Mouse (Mus musculus) stomach, embryonic 16.5 days (tissue): ENCODE measurements at regions not wholly inside any gene's neighbourhood (a gene's known extent, or its start where the extent isn't known, plus 50 kb on each side); places are given as distances from the start of the nearest gene placed in this dataset.
"Not testable (repeated sequence)": the region's sequence is repeated elsewhere in the genome, so short reads cannot be mapped to it uniquely, and the experiment has no call there.

Experiments used
- ATAC-seq: fragments of 200-750 bp; cut with Nextera tagmentation; 2 replicates; pipeline ENCODE4 v1.8.0; 2017; ENCODE audit warnings: moderate number of reproducible peaks, moderate TSS enrichment; ENCODE audit not compliant: insufficient read depth, low FRiP score
- H3K27ac ChIP-seq: fragments of 300-500 bp; sonication (generic); 2 replicates; pipeline ENCODE4 v1.5.1; 2014; ENCODE audit warnings: low read length
- H3K27me3 ChIP-seq: fragments of 300-500 bp; sonication (generic); 2 replicates; pipeline ENCODE4 v1.6.1; 2014; ENCODE audit warnings: low read length, control low read depth, mixed read lengths; ENCODE audit not compliant: control insufficient read depth, insufficient read depth
- H3K36me3 ChIP-seq: fragments of 300-500 bp; sonication (generic); 2 replicates; pipeline ENCODE4 v1.6.1; 2014; ENCODE audit warnings: low read length; ENCODE audit not compliant: control insufficient read depth, insufficient read depth
- H3K4me1 ChIP-seq: fragments of 300-500 bp; sonication (generic); 2 replicates; pipeline ENCODE4 v1.6.1; 2014; ENCODE audit warnings: low read length, control low read depth, mixed read lengths; ENCODE audit not compliant: control insufficient read depth, insufficient read depth
- H3K4me2 ChIP-seq: fragments of 300-500 bp; sonication (generic); 2 replicates; pipeline ENCODE4 v1.6.1; 2014; ENCODE audit warnings: low read depth, low read length, mixed read lengths
- H3K4me3 ChIP-seq: fragments of 300-500 bp; sonication (generic); replicated peaks from 2 replicates; pipeline ENCODE4 v1.5.1; 2014; ENCODE audit warnings: mild to moderate bottlenecking, low read length
- H3K9ac ChIP-seq: fragments of 300-500 bp; sonication (generic); 2 replicates; pipeline ENCODE4 v1.6.1; 2014; ENCODE audit warnings: low read length
- H3K9me3 ChIP-seq: fragments of 300-500 bp; sonication (generic); replicated peaks from 2 replicates; pipeline ENCODE4 v1.6.1; 2016; ENCODE audit warnings: low read length, control low read depth; ENCODE audit not compliant: control insufficient read depth
- WGBS: fragments of 180-500 bp; shearing (Covaris S2); extraction: QIAGEN DNeasy Blood & Tissue Kit; methylation state at CpG from one replicate; pipeline ENCODE4 v1.1.7; 2014; 5-methylcytosine and 5-hydroxymethylcytosine counted together

- Histone ChIP-seq H3K4me2 (no peak overlapping the region), H3K9ac (no peak overlapping the region), H3K27me3 (no peaks in the 10 kb centered on the region), H3K9me3 (no peaks in the 10 kb centered on the region), H3K36me3 (no peaks in the 10 kb centered on the region), H3K4me1 (no peaks in the 10 kb centered on the region), H3K27ac (no peak overlapping the region), H3K4me3 (no peak overlapping the region)
- no peak for ATAC-seq
- 8% methylated on average over 9 of the region's 9 CpGs for WGBS
These were observed 166.1 kb downstream of the AI429214 start for GRCm38 (mm10) chr8:37159481-37159880.

DNA sequence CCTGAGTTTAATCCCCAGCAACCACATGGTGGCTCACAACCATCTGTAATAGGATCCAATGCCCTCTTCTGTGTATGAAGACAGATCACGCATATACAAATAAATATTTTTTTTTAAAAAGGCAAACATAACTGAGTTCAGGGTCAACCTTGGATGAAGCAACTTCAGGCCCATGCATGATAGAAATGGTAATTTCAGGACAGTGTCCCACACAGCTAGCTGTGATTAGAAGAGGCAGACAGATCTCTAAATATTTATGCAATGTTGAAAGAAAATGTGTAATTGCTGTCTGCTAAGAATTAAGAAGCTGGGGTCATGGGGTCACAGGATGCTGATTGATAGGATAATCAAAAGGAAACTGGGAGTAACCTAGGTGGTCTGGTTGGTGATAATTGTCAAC lies 203.5 kb downstream of the AI429214 start:
- 45% methylated on average over 1 of the region's 1 CpGs for WGBS
- Histone ChIP-seq H3K27ac (no peak overlapping the region), H3K4me1 (no peaks in the 10 kb centered on the region), H3K4me2 (no peak overlapping the region), H3K9me3 (no peaks in the 10 kb centered on the region), H3K27me3 (no peaks in the 10 kb centered on the region), H3K36me3 (no peaks in the 10 kb centered on the region), H3K9ac (no peak overlapping the region), H3K4me3 (no peak overlapping the region)
- no peak for ATAC-seq

- Histone ChIP-seq H3K9ac (no peak overlapping the region), H3K9me3 (no peaks in the 10 kb centered on the region), H3K27me3 (no peaks in the 10 kb centered on the region), H3K27ac (no peak overlapping the region), H3K4me1 (no peaks in the 10 kb centered on the region), H3K4me2 (no peak overlapping the region), H3K36me3 (no peaks in the 10 kb centered on the region), H3K4me3 (no peak overlapping the region)
- ATAC-seq, result no peak
- WGBS, result 56% methylated on average over 4 of the region's 4 CpGs
These were observed 222.5 kb downstream of the AI429214 start for GRCm38 (mm10) chr8:37215894-37216293.

DNA sequence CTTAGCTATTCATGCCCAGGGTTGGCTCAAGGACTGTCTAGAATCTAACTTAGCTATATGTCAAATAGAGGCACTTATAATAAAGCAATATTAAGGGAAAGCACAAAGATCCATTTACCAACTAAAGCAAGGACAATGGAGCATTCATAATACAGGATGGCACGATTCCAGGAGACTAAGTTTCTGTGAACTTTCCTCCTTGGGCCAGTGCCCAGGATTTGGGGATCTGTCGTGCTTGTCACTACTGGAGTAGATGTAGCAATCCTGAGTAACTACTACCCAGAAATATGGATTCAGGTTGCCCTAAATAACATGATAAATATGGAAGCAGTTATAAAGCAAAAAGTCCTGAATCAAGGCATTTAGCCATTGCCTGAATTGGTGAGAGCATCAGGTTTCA lies 233.7 kb downstream of the AI429214 start:
- ATAC-seq, result no peak
- H3K27me3 ChIP-seq, result no peaks in the 10 kb centered on the region
- H3K9ac ChIP-seq, result no peak overlapping the region
- no peak overlapping the region for H3K4me3 ChIP-seq
- no peak overlapping the region for H3K27ac ChIP-seq
- no peak overlapping the region for H3K4me2 ChIP-seq
- H3K9me3 ChIP-seq, result no peaks in the 10 kb centered on the region
- H3K4me1 ChIP-seq, result no peaks in the 10 kb centered on the region
- H3K36me3 ChIP-seq, result no peaks in the 10 kb centered on the region
- 60% methylated on average over 2 of the region's 2 CpGs for WGBS

DNA sequence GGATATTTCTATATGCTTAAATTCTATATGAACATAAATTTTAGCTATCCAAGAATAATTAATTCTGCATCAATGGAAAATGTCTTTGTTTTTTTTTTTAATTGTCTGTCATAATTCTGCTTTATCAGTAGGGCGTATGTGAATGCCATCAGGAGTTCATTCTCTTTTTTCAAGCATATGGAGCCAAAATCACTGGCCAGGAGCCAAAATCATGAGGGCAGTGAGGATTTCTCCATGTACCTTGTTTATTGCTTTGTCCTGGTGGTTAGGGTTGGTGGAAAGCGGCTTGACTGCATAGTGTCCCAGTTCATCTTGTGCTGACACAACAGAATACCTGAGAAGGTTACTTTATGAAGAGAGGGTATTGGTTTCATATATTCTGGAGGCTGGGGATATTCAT lies 243.9 kb downstream of the AI429214 start:
- H3K27ac ChIP-seq, result no peak overlapping the region
- WGBS, result 87% methylated on average over 2 of the region's 2 CpGs
- H3K4me3 ChIP-seq, result no peak overlapping the region
- H3K36me3 ChIP-seq, result no peaks in the 10 kb centered on the region
- H3K9me3 ChIP-seq, result no peaks in the 10 kb centered on the region
- H3K27me3 ChIP-seq, result no peaks in the 10 kb centered on the region
- no peak overlapping the region for H3K4me2 ChIP-seq
- H3K9ac ChIP-seq, result no peak overlapping the region
- no peaks in the 10 kb centered on the region for H3K4me1 ChIP-seq
- no peak for ATAC-seq

GRCm38 (mm10) chr8:37239354-37239753 lies 245.9 kb downstream of the AI429214 start:
- Histone ChIP-seq H3K36me3 (no peaks in the 10 kb centered on the region), H3K4me3 (no peak overlapping the region)

DNA sequence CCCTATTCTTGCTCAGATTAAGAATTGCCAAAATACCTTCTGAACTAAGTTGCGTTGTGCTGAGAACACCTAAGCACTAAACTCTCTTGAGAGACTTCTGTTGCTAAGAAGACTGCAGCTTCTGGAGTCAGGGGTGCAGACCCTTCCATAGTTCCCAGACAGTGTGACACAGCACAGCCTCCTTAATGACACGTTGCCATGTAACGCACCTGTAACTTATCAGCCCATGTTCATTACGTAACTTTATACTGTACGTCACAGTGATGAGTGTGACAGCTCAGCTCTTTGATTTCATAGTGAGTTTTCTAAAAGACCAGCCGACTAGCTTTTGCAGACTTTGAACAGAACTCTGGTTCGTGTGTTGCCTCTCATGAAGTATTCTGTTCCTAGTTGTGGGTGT lies 257.8 kb downstream of the AI429214 start:
- not testable (repeated sequence) for H3K27ac ChIP-seq, H3K9me3 ChIP-seq, H3K4me1 ChIP-seq, H3K36me3 ChIP-seq, H3K9ac ChIP-seq, H3K27me3 ChIP-seq, ATAC-seq, H3K4me3 ChIP-seq, H3K4me2 ChIP-seq
- WGBS, result 77% methylated on average over 7 of the region's 7 CpGs

More at GRCm38 (mm10) chr8:37239354-37239753, 245.9 kb downstream of the AI429214 start:
- Histone ChIP-seq H3K4me2 (no peak overlapping the region), H3K27me3 (no peaks in the 10 kb centered on the region), H3K9me3 (no peaks in the 10 kb centered on the region), H3K27ac (no peak overlapping the region), H3K4me1 (no peaks in the 10 kb centered on the region), H3K9ac (no peak overlapping the region)
- ATAC-seq, result no peak

DNA sequence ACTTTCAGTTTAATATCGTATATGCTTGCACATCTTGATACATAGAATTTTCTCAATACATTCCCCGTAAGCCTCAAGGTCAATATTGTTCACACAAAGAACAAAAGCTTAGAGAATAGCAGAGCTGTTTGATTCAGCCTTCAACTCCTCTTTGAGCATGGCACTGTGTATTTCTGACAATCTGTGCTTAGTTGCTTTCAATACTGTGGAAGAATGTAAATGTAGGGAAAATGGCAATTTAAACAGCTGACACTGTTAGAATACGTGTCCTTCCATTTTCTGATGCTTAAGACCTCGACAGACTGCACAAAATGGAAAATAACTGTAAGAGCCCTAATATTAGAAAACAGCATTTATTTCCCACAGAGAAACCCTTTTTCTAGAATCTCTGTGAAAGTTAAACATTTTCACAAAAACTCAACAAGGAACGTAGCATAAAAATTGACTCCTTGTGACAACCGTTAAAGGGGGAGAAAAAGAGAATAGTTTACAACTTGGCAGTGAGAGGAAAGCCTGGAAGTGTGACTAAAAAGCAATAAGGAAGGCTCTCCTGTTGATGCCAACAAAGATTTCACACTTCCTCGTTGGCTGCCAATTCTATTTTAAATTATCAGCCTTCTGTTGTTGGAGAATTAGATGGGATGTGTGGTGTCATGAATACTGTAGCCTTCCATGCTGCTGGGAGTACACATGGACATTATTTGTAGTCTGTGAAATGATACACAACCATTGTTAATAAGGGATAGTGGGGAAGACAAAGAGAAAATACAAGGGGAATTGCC lies 297.9 kb downstream of the AI429214 start:
- no peak overlapping the region for H3K4me3 ChIP-seq

More for the DNA sequence above, 297.9 kb downstream of the AI429214 start:
- WGBS, result 71% methylated on average over 7 of the region's 7 CpGs
- Histone ChIP-seq H3K4me2 (no peak overlapping the region), H3K27me3 (no peaks in the 10 kb centered on the region), H3K36me3 (no peaks in the 10 kb centered on the region), H3K9ac (no peak overlapping the region), H3K9me3 (no peaks in the 10 kb centered on the region), H3K4me1 (no peaks in the 10 kb centered on the region), H3K27ac (no peak overlapping the region)
- no peak for ATAC-seq
